9 mouse cellular contexts compared by ENCODE assay signal in genomic region chr2:73277709-73278075, GRCm38 (mm10). TPM values are rescaled to one million over a fixed set of nuclear protein-coding genes. Genes with fewer than 3 reads are reported as not detected.
DNase-seq lines count a peak whose midpoint lies in the region; ATAC-seq and TF ChIP-seq lines count a peak whose summit lies in the region.
"Had no signal": no experiment of that assay in that cellular context is flagged by ENCODE, and none has a peak within 500 bp of the region (broad histone marks: within the 10 kb centered on the region; RNA-seq: fewer than 3 reads in every experiment).

No protein-coding gene starts in this region.

- H3K27ac ChIP-seq in embryonic facial prominence, embryonic 10.5 days (replicated peaks) = 0 out of 2 replicates have a peak overlapping the region, but pooled peaks have one; percentile 16
- peak overlapping the region; percentile 65 for H3K27ac ChIP-seq in midbrain, embryonic 15.5 days
- H3K27ac ChIP-seq in gastrocnemius, adult 2 months = no peak overlapping the region
- no peak overlapping the region for H3K27ac ChIP-seq in lung, postnatal 0 days (ENCODE audit: low read length)

- H3K9ac ChIP-seq in midbrain, embryonic 15.5 days = no peak overlapping the region
- H3K9ac ChIP-seq in lung, postnatal 0 days (replicated peaks; ENCODE audit: low read depth) = no peak overlapping the region

- H3K9me3 ChIP-seq in embryonic facial prominence, embryonic 10.5 days = no peaks in the 10 kb centered on the region
- H3K9me3 ChIP-seq in midbrain, embryonic 15.5 days = no peaks in the 10 kb centered on the region
- no peaks in the 10 kb centered on the region for H3K9me3 ChIP-seq in lung, postnatal 0 days (ENCODE audit: low read length)

- H3K36me3 ChIP-seq in embryonic facial prominence, embryonic 10.5 days (replicated peaks) = no peaks in the 10 kb centered on the region
- H3K36me3 ChIP-seq in midbrain, embryonic 15.5 days (replicated peaks) = no peaks in the 10 kb centered on the region
- no peaks in the 10 kb centered on the region for H3K36me3 ChIP-seq in lung, postnatal 0 days (ENCODE audit: insufficient read depth, low read length)

- no peak for TF ChIP-seq CTCF in gastrocnemius, adult 2 months (IDR thresholded peaks at IDR 0.05)
- TF ChIP-seq CTCF in lung, postnatal 0 days (IDR thresholded peaks at IDR 0.05) = no peak

- peak; percentile 15 to 33 for DNase-seq in left cerebral cortex, postnatal 25 days (ENCODE audit: low spot score in 2 of 2)
- DNase-seq in left cerebral cortex, adult 11 months (ENCODE audit: low spot score) = no peak
- peak; percentile 57 for DNase-seq in embryonic facial prominence, embryonic 10.5 days (ENCODE audit: low spot score)
- peak; percentile 26 for DNase-seq in heart, postnatal 4 days
- DNase-seq in gastrocnemius, adult 2 months = no peak
- DNase-seq in thymus, postnatal 4 days = no peak
- DNase-seq in lung, postnatal 0 days (ENCODE audit: low spot score) = no peak

- H3K27me3 ChIP-seq in embryonic facial prominence, embryonic 10.5 days (replicated peaks; ENCODE audit: low read depth, poor library complexity, severe bottlenecking) = peaks cover 100% of the 10 kb centered on the region
- peaks cover 52% of the 10 kb centered on the region for H3K27me3 ChIP-seq in midbrain, embryonic 15.5 days (replicated peaks)
- H3K27me3 ChIP-seq in lung, postnatal 0 days (replicated peaks; ENCODE audit: insufficient read depth, low read length) = peaks cover 64% of the 10 kb centered on the region

- peak overlapping the region; percentile 49 for H3K4me3 ChIP-seq in embryonic facial prominence, embryonic 10.5 days
- peak overlapping the region; percentile 24 for H3K4me3 ChIP-seq in midbrain, embryonic 15.5 days
- H3K4me3 ChIP-seq in gastrocnemius, adult 2 months = no peak overlapping the region
- H3K4me3 ChIP-seq in lung, postnatal 0 days (ENCODE audit: low read depth, low read length) = no peak overlapping the region

- ATAC-seq in midbrain, embryonic 15.5 days (replicated peaks) = no peak
- no peak for ATAC-seq in lung, postnatal 0 days

- no peak for TF ChIP-seq EP300 in lung, postnatal 0 days (IDR thresholded peaks at IDR 0.05)

- under 1% methylated on average over 18 of the region's 18 CpGs for WGBS in embryonic facial prominence, embryonic 10.5 days
- WGBS in midbrain, embryonic 15.5 days = under 1% methylated on average over 18 of the region's 18 CpGs
- WGBS in lung, postnatal 0 days = 6% methylated on average over 18 of the region's 18 CpGs

- peaks cover 57% of the 10 kb centered on the region for H3K4me1 ChIP-seq in embryonic facial prominence, embryonic 10.5 days
- H3K4me1 ChIP-seq in midbrain, embryonic 15.5 days = peaks cover 52% of the 10 kb centered on the region
- peaks cover 11% of the 10 kb centered on the region; the same call in 1 of the 2 replicates for H3K4me1 ChIP-seq in lung, postnatal 0 days (ENCODE audit: insufficient read depth, low read depth, low read length)

- intact Hi-C loops in left cerebral cortex, postnatal 25 days (cut with DNase I) = loop anchor here (2.0 to 10.0 kb wide), 8 partner anchors 110 to 1457 kb away; partner anchors contain the start of genes Cdca7 and Map3k20
- intact Hi-C loops in gastrocnemius, adult 2 months (cut with DNase I) = loop anchor here (1.0 to 5.0 kb wide), 6 partner anchors 60 to 1740 kb away; partner anchors contain the start of genes Ola1 and Sp3

- H3K4me2 ChIP-seq in midbrain, embryonic 15.5 days = peak overlapping the region; percentile 31
- no peak overlapping the region for H3K4me2 ChIP-seq in lung, postnatal 0 days (replicated peaks; ENCODE audit: low read depth, low read length)

RNA-seq across cellular contexts. Expression of gene Sp9, which starts 6.0 kb away (rescaled TPM):
- 1 to 10 TPM; 2.5 to 4.1 TPM for total RNA-seq in left cerebral cortex, postnatal 25 days (2021)
- 0.39 and 0.67 TPM in 2 replicates for polyA plus RNA-seq in embryonic facial prominence, embryonic 10.5 days (2016; fragmentation: Nextera tagmentation; extraction: Ambion mirVana)
- total RNA-seq in heart, postnatal 4 days (2021) = not detected
- 3.5 and 5.3 TPM in 2 replicates for polyA plus RNA-seq in midbrain, embryonic 15.5 days (2015; fragmentation: Nextera tagmentation; extraction: Ambion mirVana)
- not detected for total RNA-seq in gastrocnemius, adult 2 months (2021)
- polyA plus RNA-seq in lung, postnatal 0 days (2015; fragmentation: Nextera tagmentation; extraction: Ambion mirVana) = not detected in 2 replicates
- polyA plus RNA-seq: large intestine, adult 2 months had no signal

RNA-seq across cellular contexts. Expression of gene Scrn3, which starts 34.7 kb away (rescaled TPM):
- total RNA-seq in left cerebral cortex, postnatal 25 days (2021) = 10 to 100 TPM; 13.3 to 17.5 TPM
- 14.7 and 15.3 TPM in 2 replicates for polyA plus RNA-seq in embryonic facial prominence, embryonic 10.5 days (2016; fragmentation: Nextera tagmentation; extraction: Ambion mirVana)
- 10 to 100 TPM; 11.2 to 16.6 TPM for total RNA-seq in heart, postnatal 4 days (2021)
- polyA plus RNA-seq in midbrain, embryonic 15.5 days (2015; fragmentation: Nextera tagmentation; extraction: Ambion mirVana) = 6.9 and 7.7 TPM in 2 replicates
- total RNA-seq in gastrocnemius, adult 2 months (2021) = 10 to 100 TPM; 50.4 to 51.0 TPM
- polyA plus RNA-seq in lung, postnatal 0 days (2015; fragmentation: Nextera tagmentation; extraction: Ambion mirVana) = 10.9 and 12.8 TPM in 2 replicates

RNA-seq across cellular contexts. Expression of gene Cir1, which starts 34.8 kb away (rescaled TPM):
- 10 to 100 TPM; 26.4 to 28.6 TPM for total RNA-seq in left cerebral cortex, postnatal 25 days (2021)
- polyA plus RNA-seq in embryonic facial prominence, embryonic 10.5 days (2016; fragmentation: Nextera tagmentation; extraction: Ambion mirVana) = 16.8 and 18.0 TPM in 2 replicates
- total RNA-seq in heart, postnatal 4 days (2021) = 10 to 100 TPM; 10.8 to 11.1 TPM
- 26.2 and 27.4 TPM in 2 replicates for polyA plus RNA-seq in midbrain, embryonic 15.5 days (2015; fragmentation: Nextera tagmentation; extraction: Ambion mirVana)
- 10 to 100 TPM; 12.0 to 12.7 TPM for total RNA-seq in gastrocnemius, adult 2 months (2021)
- 38.9 and 39.3 TPM in 2 replicates for polyA plus RNA-seq in lung, postnatal 0 days (2015; fragmentation: Nextera tagmentation; extraction: Ambion mirVana)

RNA-seq across cellular contexts. Expression of gene Ola1, which starts 59.0 kb away (rescaled TPM):
- 100 to 1,000 TPM in 1 of 2 experiments, 10 to 100 TPM in 1; 97.8 to 103 TPM for total RNA-seq in left cerebral cortex, postnatal 25 days (2021)
- 100 and 101 TPM in 2 replicates for polyA plus RNA-seq in embryonic facial prominence, embryonic 10.5 days (2016; fragmentation: Nextera tagmentation; extraction: Ambion mirVana)
- 10 to 100 TPM; 67.3 to 68.2 TPM for total RNA-seq in heart, postnatal 4 days (2021)
- 84.1 and 91.3 TPM in 2 replicates for polyA plus RNA-seq in midbrain, embryonic 15.5 days (2015; fragmentation: Nextera tagmentation; extraction: Ambion mirVana)
- total RNA-seq in gastrocnemius, adult 2 months (2021) = 10 to 100 TPM; 49.3 to 58.1 TPM
- 30.4 and 30.6 TPM in 2 replicates for polyA plus RNA-seq in lung, postnatal 0 days (2015; fragmentation: Nextera tagmentation; extraction: Ambion mirVana)

Comparison
In these comparisons a context has a peak if more than half of its experiments do, and no peak if none do; other contexts are left out.
1. DNase-seq: peak in left cerebral cortex, postnatal 25 days (2 of 2), embryonic facial prominence, embryonic 10.5 days (single experiment) and heart, postnatal 4 days (single experiment); none in left cerebral cortex, adult 11 months (single experiment), gastrocnemius, adult 2 months (single experiment), thymus, postnatal 4 days (single experiment) and lung, postnatal 0 days (single experiment).
2. H3K27ac ChIP-seq: peak in embryonic facial prominence, embryonic 10.5 days (single experiment) and midbrain, embryonic 15.5 days (single experiment); none in gastrocnemius, adult 2 months (single experiment) and lung, postnatal 0 days (single experiment).
3. H3K4me3 ChIP-seq: peak in embryonic facial prominence, embryonic 10.5 days (single experiment) and midbrain, embryonic 15.5 days (single experiment); none in gastrocnemius, adult 2 months (single experiment) and lung, postnatal 0 days (single experiment).